Mouse (Mus musculus) cerebellum, adult 2 months (tissue): Measurements from ENCODE around the gene Slc17a4.

Source experiments
- CTCF ChIP-seq: fragments of 200-500 bp; IDR thresholded peaks from 2 replicates; pipeline ENCODE4 v1.5.1; 2011; ENCODE audit warnings: low read depth, mild to moderate bottlenecking, control low read depth, low read length, moderate library complexity, borderline replicate concordance; ENCODE audit not compliant: insufficient read depth
- POLR2A ChIP-seq: fragments of 200-500 bp; IDR thresholded peaks from 2 replicates; pipeline ENCODE4 v1.6.1; 2011; ENCODE audit warnings: low read length, control low read depth, borderline replicate concordance; ENCODE audit not compliant: insufficient read depth

DNA sequence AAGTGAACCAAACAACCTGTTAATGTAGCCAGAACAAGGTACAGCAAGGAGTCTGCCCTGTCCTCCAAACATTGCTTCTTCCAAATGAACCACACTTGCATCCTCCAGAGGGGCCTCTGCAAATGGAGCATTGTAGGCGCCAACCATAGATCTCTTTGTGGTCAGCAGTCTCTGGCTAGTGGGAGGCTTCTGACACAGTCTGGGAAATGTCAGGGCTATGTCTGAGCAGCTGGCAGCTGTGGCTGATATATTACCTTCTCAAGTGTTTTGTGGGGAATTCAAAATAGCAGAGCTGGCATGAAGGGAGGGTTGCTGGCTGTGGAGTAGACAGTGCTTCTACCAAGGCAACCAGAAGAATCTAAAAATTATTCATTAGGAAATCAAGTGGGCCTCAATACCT is 1.3 kb upstream of the Slc17a4 start:
- no peak for TF ChIP-seq POLR2A
- no peak for TF ChIP-seq CTCF
